Comparison of ENCODE assay signal across 10 mouse cellular contexts in genomic region chr3:115968745-115969530, GRCm38 (mm10). TPM values are rescaled to one million over a fixed set of nuclear protein-coding genes. Genes with fewer than 3 reads are reported as not detected.
DNase-seq lines count a peak whose midpoint lies in the region; ATAC-seq and TF ChIP-seq lines count a peak whose summit lies in the region.
"Had no signal": no experiment of that assay in that cellular context is flagged by ENCODE, and none has a peak within 500 bp of the region (broad histone marks: within the 10 kb centered on the region; RNA-seq: fewer than 3 reads in every experiment).

No protein-coding gene starts in this region.

- no peak for ATAC-seq in lung, embryonic 14.5 days (ENCODE audit: insufficient read depth)
- peak; percentile 89 for ATAC-seq in forebrain, postnatal 0 days
- ATAC-seq in midbrain, embryonic 13.5 days = peak; percentile 82

- 81% methylated on average over 10 of the region's 10 CpGs for WGBS in lung, embryonic 14.5 days
- 72% methylated on average over 10 of the region's 10 CpGs for whole genome bisulfite sequencing in forebrain, postnatal 0 days
- 85% methylated on average over 10 of the region's 10 CpGs for WGBS in midbrain, embryonic 13.5 days

- H3K27ac ChIP-seq in lung, embryonic 14.5 days (ENCODE audit: low read depth) = no peak overlapping the region
- H3K27ac ChIP-seq in forebrain, postnatal 0 days (ENCODE audit: low read depth, low read length) = no peak overlapping the region
- peak overlapping the region; percentile 25; the same call in 1 of the 2 replicates for H3K27ac ChIP-seq in midbrain, embryonic 13.5 days
- H3K27ac ChIP-seq: kidney, postnatal 0 days; macrophage had no signal

- peak; percentile 24 for DNase-seq in adrenal gland, adult 2 months
- no peak for DNase-seq in adrenal gland, adult 18-20 months (ENCODE audit: low spot score in 2 of 2)
- peak; percentile 9 for DNase-seq in lung, embryonic 14.5 days
- DNase-seq in lung, postnatal 25 days (ENCODE audit: low spot score) = no peak
- peak; percentile 46 for DNase-seq in forebrain, postnatal 0 days
- no peak for DNase-seq in MN1 (ENCODE audit: low spot score)
- no peak for DNase-seq in embryo, embryonic 9.5 days (ENCODE audit: extremely low spot score)

- H3K27me3 ChIP-seq in lung, embryonic 14.5 days (ENCODE audit: insufficient read depth, low read length) = no peaks in the 10 kb centered on the region
- no peaks in the 10 kb centered on the region for H3K27me3 ChIP-seq in forebrain, postnatal 0 days (ENCODE audit: insufficient read depth, low read length)
- H3K27me3 ChIP-seq in midbrain, embryonic 13.5 days = no peaks in the 10 kb centered on the region

- H3K4me3 ChIP-seq in lung, embryonic 14.5 days (ENCODE audit: low read depth, low read length) = no peak overlapping the region
- H3K4me3 ChIP-seq in forebrain, postnatal 0 days (ENCODE audit: low read depth, low read length) = no peak overlapping the region
- H3K4me3 ChIP-seq in midbrain, embryonic 13.5 days (replicated peaks) = no peak overlapping the region

- no peak overlapping the region for H3K9ac ChIP-seq in lung, embryonic 14.5 days
- no peak overlapping the region for H3K9ac ChIP-seq in forebrain, postnatal 0 days
- H3K9ac ChIP-seq in midbrain, embryonic 13.5 days (replicated peaks) = no peak overlapping the region

- H3K4me2 ChIP-seq in lung, embryonic 14.5 days = no peak overlapping the region
- no peak overlapping the region for H3K4me2 ChIP-seq in forebrain, postnatal 0 days (ENCODE audit: low read depth)
- no peak overlapping the region for H3K4me2 ChIP-seq in midbrain, embryonic 13.5 days (replicated peaks)

- no peaks in the 10 kb centered on the region for H3K9me3 ChIP-seq in lung, embryonic 14.5 days (ENCODE audit: low read depth, low read length)
- H3K9me3 ChIP-seq in forebrain, postnatal 0 days (ENCODE audit: low read length) = no peaks in the 10 kb centered on the region
- H3K9me3 ChIP-seq in midbrain, embryonic 13.5 days = no peaks in the 10 kb centered on the region

- TF ChIP-seq CTCF in lung, embryonic 14.5 days (IDR thresholded peaks at IDR 0.05; ENCODE audit: low read depth) = no peak
- no peak for TF ChIP-seq CTCF in forebrain, postnatal 0 days (IDR thresholded peaks at IDR 0.05; ENCODE audit: low read depth)

- no peaks in the 10 kb centered on the region for H3K4me1 ChIP-seq in lung, embryonic 14.5 days (ENCODE audit: insufficient read depth)
- H3K4me1 ChIP-seq in forebrain, postnatal 0 days (ENCODE audit: insufficient read depth) = no peaks in the 10 kb centered on the region
- peaks cover 2% of the 10 kb centered on the region; the same call in 1 of the 2 replicates for H3K4me1 ChIP-seq in midbrain, embryonic 13.5 days (replicated peaks)

- H3K36me3 ChIP-seq in lung, embryonic 14.5 days (ENCODE audit: insufficient read depth) = peaks cover 33% of the 10 kb centered on the region
- H3K36me3 ChIP-seq in forebrain, postnatal 0 days (ENCODE audit: insufficient read depth) = peaks cover 26% of the 10 kb centered on the region
- peaks cover 40% of the 10 kb centered on the region for H3K36me3 ChIP-seq in midbrain, embryonic 13.5 days

RNA-seq across cellular contexts. Expression of gene Slc30a7, which starts 38.3 kb away (rescaled TPM):
- 10 to 100 TPM; 26.8 to 34.5 TPM for total RNA-seq in adrenal gland, adult 2 months (2021)
- 5.9 and 7.3 TPM in 2 replicates for polyA plus RNA-seq in adrenal gland, adult 2 months (2012; rRNA removed)
- 10 to 100 TPM; 28.9 to 37.9 TPM for total RNA-seq in adrenal gland, adult 18-20 months (2021)
- polyA plus RNA-seq in lung, embryonic 14.5 days (2014; fragmentation: Nextera tagmentation; extraction: Ambion mirVana) = 31.3 and 34.3 TPM in 2 replicates
- 21.1 and 39.1 TPM in 2 replicates for total RNA-seq in forebrain, postnatal 0 days (2014; rRNA removed)
- polyA plus RNA-seq in forebrain, postnatal 0 days (2015; fragmentation: Nextera tagmentation; extraction: Ambion mirVana) = 7.2 and 10.7 TPM in 2 replicates
- polyA plus RNA-seq in midbrain, embryonic 13.5 days (2015; fragmentation: Nextera tagmentation; extraction: Ambion mirVana) = 17.0 and 17.6 TPM in 2 replicates

RNA-seq across cellular contexts. Expression of gene Extl2, which starts 38.3 kb away (rescaled TPM):
- 10 to 100 TPM; 16.3 to 22.7 TPM for total RNA-seq in adrenal gland, adult 2 months (2021)
- 34.7 and 37.9 TPM in 2 replicates for polyA plus RNA-seq in adrenal gland, adult 2 months (2012; rRNA removed)
- total RNA-seq in adrenal gland, adult 18-20 months (2021) = 10 to 100 TPM; 10.6 to 15.3 TPM
- polyA plus RNA-seq in lung, embryonic 14.5 days (2014; fragmentation: Nextera tagmentation; extraction: Ambion mirVana) = 22.0 and 22.8 TPM in 2 replicates
- total RNA-seq in forebrain, postnatal 0 days (2014; rRNA removed) = 38.3 and 40.3 TPM in 2 replicates
- polyA plus RNA-seq in forebrain, postnatal 0 days (2015; fragmentation: Nextera tagmentation; extraction: Ambion mirVana) = 28.7 and 33.5 TPM in 2 replicates
- polyA plus RNA-seq in midbrain, embryonic 13.5 days (2015; fragmentation: Nextera tagmentation; extraction: Ambion mirVana) = 22.8 and 23.9 TPM in 2 replicates

Comparison
In these comparisons a context has a peak if more than half of its experiments do, and no peak if none do; other contexts are left out.
1. DNase-seq: peak in adrenal gland, adult 2 months (single experiment), lung, embryonic 14.5 days (single experiment) and forebrain, postnatal 0 days (single experiment); none in adrenal gland, adult 18-20 months (0 of 2), lung, postnatal 25 days (single experiment), MN1 (single experiment) and embryo, embryonic 9.5 days (single experiment).